Mouse (Mus musculus) gastrocnemius, postnatal 10 days (tissue): Measurements from ENCODE around the gene Lsm8. TPM values are rescaled to one million over a fixed set of nuclear protein-coding genes. Genes with fewer than 3 reads are reported as not detected.
"Not testable (repeated sequence)": the region's sequence is repeated elsewhere in the genome, so short reads cannot be mapped to it uniquely, and the experiment has no call there.

Experiments
- DNase-seq: peaks from one replicate; pipeline ENCODE4 v3.0.0; 2021; ENCODE audit warnings: mixed read lengths
- long read RNA-seq, 2 experiments: library from polyadenylated mRNA; stranded (forward); transcript quantifications; one replicate each; pipeline ENCODE4 v2.0.0; 2021
- total RNA-seq, 2 experiments: library from RNA; stranded (reverse); gene quantifications; 2 replicates each; pipeline ENCODE4 v1.2.3; 2021

Lsm8 gene
- 10 to 100 TPM; 20.0 to 20.8 TPM for total RNA-seq
- long read RNA-seq, experiment 1, transcript Lsm8-201 (4 exons, 807 nt), result major isoform, 14 of 15 reads
- long read RNA-seq, experiment 1, partial matches to known transcripts, result 1 of 15 reads
- long read RNA-seq, experiment 1, other reads (novel, unspliced or antisense), result 0 of 15 reads
- long read RNA-seq, experiment 2, transcript Lsm8-201 (4 exons, 807 nt), result major isoform, 13 of 13 reads
- long read RNA-seq, experiment 2, partial matches to known transcripts, result 0 of 13 reads
- long read RNA-seq, experiment 2, other reads (novel, unspliced or antisense), result 0 of 13 reads

DNA sequence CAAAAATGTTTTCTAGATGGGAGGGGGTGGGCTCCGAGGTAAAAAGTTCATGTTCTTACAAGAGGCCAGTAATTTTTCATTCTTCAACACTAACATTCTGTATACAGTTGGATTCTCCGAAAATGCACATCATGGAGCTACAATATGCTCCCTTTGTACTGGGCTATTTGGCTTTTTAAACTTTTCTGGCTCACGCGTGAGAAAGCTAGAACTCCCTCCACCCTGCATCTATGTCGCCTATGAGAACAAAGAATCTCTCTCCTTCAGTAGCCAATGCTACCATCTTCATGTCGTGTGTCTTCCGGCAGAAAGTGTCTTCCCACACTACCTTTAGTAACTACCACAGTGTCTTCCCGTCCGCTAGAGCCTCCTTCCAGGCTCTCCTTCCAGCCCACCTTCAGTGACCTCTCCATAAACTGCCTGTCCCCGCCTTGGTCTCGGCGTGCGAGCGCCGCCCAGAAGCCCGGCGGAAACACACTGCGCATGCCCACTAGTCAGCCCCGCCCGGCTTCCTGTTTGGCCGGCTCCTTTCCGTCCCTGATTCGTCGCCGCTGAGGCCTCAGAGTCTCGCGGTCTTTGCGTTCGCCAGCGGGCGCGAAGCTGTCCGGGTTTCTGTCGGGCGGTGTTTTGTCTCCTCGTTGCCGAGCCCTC, at the start of gene Lsm8:
TSS of gene Lsm8 (plus strand) at position 529 of the 651 bp plus-strand sequence.
- DNase-seq, result peak; percentile 98

- DNase-seq, result no peak
Observed at GRCm38 (mm10) chr6:18800869-18801511, 47.4 kb upstream of the Lsm8 start.

GRCm38 (mm10) chr6:18812623-18813022, 35.8 kb upstream of the Lsm8 start:
- no peak for DNase-seq

DNA sequence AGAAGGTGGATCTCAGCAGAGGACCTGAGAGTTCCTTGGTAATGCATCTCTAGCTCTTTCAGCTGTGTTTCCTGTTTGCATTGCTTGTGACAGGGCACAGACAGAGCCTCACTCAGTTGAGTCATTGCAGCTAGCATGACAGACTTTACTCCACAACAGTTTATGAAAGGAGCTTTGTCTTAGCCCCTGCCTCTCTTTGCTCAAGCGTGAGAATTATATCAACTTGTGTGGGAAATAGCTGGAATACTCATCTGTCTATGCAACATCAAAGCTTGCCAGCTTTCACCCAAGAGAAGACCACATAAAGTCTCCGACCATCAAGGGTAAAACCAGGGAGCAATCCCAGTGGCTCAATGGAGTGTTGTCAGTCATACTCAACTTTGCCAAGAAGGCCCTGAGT, 32.8 kb upstream of the Lsm8 start:
- no peak for DNase-seq

DNA sequence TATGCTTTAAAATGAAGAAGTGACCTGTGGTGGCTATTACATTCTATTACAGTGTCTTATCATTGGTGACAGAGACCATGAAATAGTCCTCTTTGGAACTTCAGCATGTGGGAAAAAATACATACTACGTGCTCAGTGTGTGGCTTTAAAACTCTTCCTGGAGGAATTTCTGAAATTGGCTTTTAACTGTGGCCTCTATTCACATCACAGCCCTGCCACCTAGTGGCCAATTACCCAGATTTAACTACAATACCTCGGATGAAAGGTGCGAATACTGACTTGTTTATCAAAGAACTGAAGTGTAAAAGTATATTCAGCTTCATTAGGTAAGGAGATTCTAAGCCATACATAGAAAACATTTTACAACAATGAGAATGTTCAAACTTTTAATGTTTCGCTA, 29.0 kb upstream of the Lsm8 start:
- peak; percentile 48 for DNase-seq

DNA sequence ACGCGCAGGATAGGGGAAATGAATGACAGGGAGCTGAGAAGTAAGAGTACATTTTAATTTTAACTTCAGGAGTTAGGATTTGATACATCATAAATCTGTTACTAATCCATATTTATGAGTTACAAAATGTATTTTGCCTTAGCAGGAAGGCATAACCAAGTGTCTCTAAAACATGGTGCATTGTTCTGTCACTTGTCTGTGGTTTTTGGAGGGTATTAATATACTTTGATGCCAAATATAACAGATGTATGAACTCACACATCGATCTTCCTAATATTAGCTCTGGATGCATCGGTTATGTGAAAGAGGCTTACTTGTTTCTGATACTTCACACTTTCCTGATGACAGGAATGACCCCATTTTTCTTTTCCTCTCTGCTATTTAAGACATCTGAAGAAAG, 28.1 kb upstream of the Lsm8 start:
- no peak for DNase-seq

DNA sequence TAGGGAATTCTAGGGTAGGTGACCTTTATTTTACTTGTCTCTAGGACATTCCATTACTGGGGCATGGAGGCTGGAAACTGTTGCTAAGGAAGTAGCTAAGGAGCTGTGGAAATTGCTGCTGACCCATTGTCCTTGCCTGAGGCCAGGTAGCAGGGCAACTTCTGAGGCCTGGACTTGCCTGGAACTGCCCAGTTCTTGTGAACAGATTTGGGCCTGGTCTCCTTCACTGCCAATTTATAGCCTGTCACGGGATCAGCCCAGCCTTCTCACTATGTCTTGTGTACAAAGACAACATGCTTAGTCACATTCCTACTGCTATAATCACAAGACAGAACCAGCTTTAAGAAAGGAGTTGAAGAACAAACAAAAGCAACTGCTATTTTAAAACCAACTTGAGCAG, 25.6 kb upstream of the Lsm8 start:
- DNase-seq, result no peak

- DNase-seq, result no peak
Observed at GRCm38 (mm10) chr6:18832958-18833357, 15.4 kb upstream of the Lsm8 start.

DNA sequence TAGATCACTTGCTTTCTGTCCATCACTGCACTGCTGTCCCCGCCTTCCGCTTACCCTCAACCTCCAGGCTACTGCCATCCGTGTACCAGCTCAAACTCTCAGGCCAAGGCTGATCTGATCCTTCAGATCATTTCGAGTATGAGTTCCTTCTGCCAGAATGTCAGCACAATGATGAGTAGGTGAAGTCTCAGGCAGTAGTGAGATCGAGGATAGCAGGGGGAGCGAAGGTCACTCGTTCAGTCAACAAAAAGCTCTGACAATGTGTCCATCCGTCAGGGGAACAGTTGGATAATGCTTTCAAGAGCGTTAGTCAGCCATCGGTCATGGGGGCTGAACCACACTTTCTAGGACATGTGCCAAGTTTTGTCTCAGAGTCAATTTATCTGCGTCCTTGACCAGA, 3.9 kb upstream of the Lsm8 start:
- not testable (repeated sequence) for DNase-seq

DNA sequence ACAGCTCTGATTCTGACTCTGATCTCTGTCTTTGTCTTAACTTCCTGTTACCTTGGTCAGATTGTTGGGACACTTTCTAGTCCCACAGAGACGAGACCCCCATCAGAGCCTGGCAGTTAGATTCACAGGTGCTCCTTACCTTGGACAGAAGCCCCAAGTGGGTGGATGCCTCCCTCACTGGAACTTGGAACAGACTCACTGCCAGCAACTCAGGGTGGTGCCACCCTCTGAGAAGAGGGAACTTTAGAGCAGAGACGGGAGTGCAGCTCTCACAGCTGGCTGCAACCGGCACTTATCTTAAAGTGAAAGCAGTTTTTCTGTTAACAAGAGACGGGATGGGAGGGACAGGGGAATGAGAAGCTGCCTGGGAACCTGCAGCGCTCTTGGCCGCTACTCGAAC, 2.8 kb upstream of the Lsm8 start:
- DNase-seq, result not testable (repeated sequence)

DNA sequence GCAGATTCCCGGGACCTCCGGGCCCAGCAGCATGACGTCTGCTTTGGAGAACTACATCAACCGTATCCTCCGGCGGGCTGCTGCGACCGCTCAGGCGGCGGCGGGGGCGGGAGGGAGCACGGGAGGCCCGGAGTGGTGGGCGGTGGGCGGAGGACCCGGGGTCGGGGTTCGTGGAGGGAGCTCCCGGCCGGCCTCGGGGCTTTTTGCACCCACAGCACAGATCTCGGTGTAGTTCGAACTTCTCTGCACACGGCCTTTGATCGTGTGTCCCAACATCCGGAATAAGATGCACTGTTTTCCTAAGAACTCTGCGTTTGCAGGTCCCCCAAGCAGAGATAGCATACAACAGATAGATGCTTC, 303 bp downstream of the Lsm8 start:
- DNase-seq, result no peak

DNA sequence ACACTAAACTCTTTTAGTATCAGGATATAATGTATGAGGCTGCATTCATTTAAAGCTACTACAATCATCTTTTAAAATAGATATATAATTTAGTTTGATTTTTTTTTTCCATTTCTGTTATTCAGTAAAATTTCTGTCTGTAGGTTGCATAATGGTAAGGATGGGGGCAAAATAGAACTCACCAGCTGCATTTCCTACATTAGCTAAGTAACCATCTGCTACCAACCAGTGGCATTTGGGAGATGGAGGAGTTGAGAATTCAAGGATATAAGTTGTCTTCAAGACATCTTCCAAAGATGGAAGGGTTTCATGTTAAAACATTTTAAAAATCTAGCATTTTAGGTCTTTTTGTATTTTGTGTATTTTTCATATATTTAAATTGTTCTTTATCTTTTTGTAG, 6.9 kb downstream of the Lsm8 start:
- DNase-seq, result no peak

- no peak for DNase-seq
Observed at GRCm38 (mm10) chr6:18856487-18857078, 8.2 kb downstream of the Lsm8 start.

DNA sequence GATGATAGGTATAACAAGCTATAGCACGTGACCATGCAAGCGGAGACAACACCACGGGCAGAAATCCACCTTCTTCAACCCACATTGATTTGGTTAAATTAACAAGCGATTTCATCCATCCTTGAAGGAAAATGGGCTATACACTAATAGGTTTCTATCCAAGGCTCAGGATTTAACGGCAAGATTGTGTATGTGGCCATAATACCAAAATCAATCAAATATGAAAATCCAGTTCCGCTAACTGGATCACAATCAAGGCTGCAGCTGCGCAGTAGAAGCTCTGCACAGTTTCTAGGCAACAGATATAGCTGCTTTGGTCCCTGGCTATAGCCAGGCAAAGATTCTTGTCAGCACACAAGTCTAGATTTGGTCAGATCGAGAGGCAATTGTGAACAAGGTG, 17.6 kb downstream of the Lsm8 start, which contains the start of gene Ankrd7:
TSS of gene Ankrd7 (plus strand) at position 301 of the 400 bp plus-strand sequence.
- no peak for DNase-seq

- DNase-seq, result no peak
Observed at GRCm38 (mm10) chr6:18889030-18889429, 40.7 kb downstream of the Lsm8 start.

GRCm38 (mm10) chr6:18894142-18894541, 45.8 kb downstream of the Lsm8 start:
- no peak for DNase-seq

Other genes with a start within 250 kb of the Lsm8 start
- not detected for gene Ankrd7, start 17.7 kb downstream of the Lsm8 start, total RNA-seq